Mouse (Mus musculus) midbrain, embryonic 15.5 days (tissue): ENCODE results near the gene Irf7. TPM values are rescaled to one million over a fixed set of nuclear protein-coding genes. Genes with fewer than 3 reads are reported as not detected.

ENCODE experiments used
- ATAC-seq: fragments of 200-750 bp; cut with Nextera tagmentation; replicated peaks from 2 replicates; pipeline ENCODE4 v1.8.0; 2017; ENCODE audit warnings: moderate TSS enrichment
- H3K27ac ChIP-seq: fragments of 300-500 bp; sonication (generic); 2 replicates; pipeline ENCODE4 v1.5.1; 2015; ENCODE audit warnings: mild to moderate bottlenecking, inconsistent platforms
- H3K27me3 ChIP-seq: fragments of 300-500 bp; sonication (generic); replicated peaks from 2 replicates; pipeline ENCODE4 v1.6.1; 2015; ENCODE audit warnings: inconsistent platforms
- H3K36me3 ChIP-seq: fragments of 300-500 bp; sonication (generic); replicated peaks from 2 replicates; pipeline ENCODE4 v1.6.1; 2015; ENCODE audit warnings: inconsistent platforms
- H3K4me1 ChIP-seq: fragments of 300-500 bp; sonication (generic); 2 replicates; pipeline ENCODE4 v1.6.1; 2015; ENCODE audit warnings: inconsistent platforms
- H3K4me2 ChIP-seq: fragments of 300-500 bp; sonication (generic); 2 replicates; pipeline ENCODE4 v1.6.1; 2015; ENCODE audit warnings: inconsistent platforms, mild to moderate bottlenecking, moderate library complexity
- H3K4me3 ChIP-seq: fragments of 300-500 bp; sonication (generic); 2 replicates; pipeline ENCODE4 v1.5.1; 2015; ENCODE audit warnings: mild to moderate bottlenecking, inconsistent platforms
- H3K9ac ChIP-seq: fragments of 300-500 bp; sonication (generic); 2 replicates; pipeline ENCODE4 v1.6.1; 2015; ENCODE audit warnings: mild to moderate bottlenecking, inconsistent platforms
- H3K9me3 ChIP-seq: fragments of 300-500 bp; sonication (generic); 2 replicates; pipeline ENCODE4 v1.6.1; 2016; ENCODE audit warnings: inconsistent platforms
- WGBS: fragments of 180-500 bp; shearing (Covaris S2); methylation state at CpG from one replicate; pipeline ENCODE4 v1.1.7; 2015; ENCODE audit warnings: mixed read lengths; 5-methylcytosine and 5-hydroxymethylcytosine counted together
- polyA plus RNA-seq: library from polyadenylated mRNA; unstranded; fragments of >200 nt; fragmentation: Nextera tagmentation; extraction: Ambion mirVana; gene quantifications from 2 replicates; pipeline ENCODE4 v1.2.1, GENCODE M21; 2015

The Irf7 gene
- polyA plus RNA-seq, result 2.1 and 4.2 TPM in 2 replicates

- peak within 1 kb of the TSS; percentile 15; the same call in 1 of the 2 replicates for H3K9ac ChIP-seq
- peak; percentile 38; the same call in 1 of the 2 replicates for ATAC-seq
- H3K36me3 ChIP-seq, result peaks cover 26% of the 10 kb centered on the region
- peaks cover 5% of the 10 kb centered on the region; the same call in 1 of the 2 replicates for H3K4me1 ChIP-seq
- no peak within 1 kb of the TSS for H3K27ac ChIP-seq
- WGBS, result 13% methylated on average over 25 of the region's 25 CpGs
- no peaks in the 10 kb centered on the region for H3K9me3 ChIP-seq
- H3K4me3 ChIP-seq, result peak within 1 kb of the TSS; percentile 25
- peak within 1 kb of the TSS; percentile 48 for H3K4me2 ChIP-seq
- no peaks in the 10 kb centered on the region for H3K27me3 ChIP-seq
These were observed at the start of gene Irf7 for GRCm38 (mm10) chr7:141265739-141266561. Gene Irf7, minus strand, starts transcription at chr7:141266481.

DNA sequence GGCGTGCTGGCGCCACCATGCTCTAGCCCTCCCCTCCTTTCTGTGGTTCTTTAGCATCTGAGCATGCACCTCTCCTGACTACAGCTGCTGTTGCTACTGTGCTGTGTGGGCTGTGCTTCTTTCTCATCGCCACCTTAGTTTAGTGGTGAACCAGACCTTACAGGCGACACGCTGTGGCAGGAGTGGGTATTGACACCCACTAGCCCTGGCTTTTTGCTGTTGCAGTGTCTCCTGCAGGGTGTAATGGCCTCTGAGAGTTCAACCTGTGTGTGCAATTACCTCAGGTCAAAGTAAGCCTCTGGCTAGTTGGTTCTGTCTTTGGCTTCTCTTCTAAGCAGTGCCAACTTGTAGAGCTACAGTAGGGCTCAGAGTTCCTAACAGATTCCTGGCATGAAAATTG, 49.7 kb upstream of the Irf7 start:
- WGBS, result 88% methylated on average over 5 of the region's 5 CpGs
- no peak overlapping the region for H3K27ac ChIP-seq
- no peak overlapping the region for H3K4me2 ChIP-seq
- no peak overlapping the region for H3K4me3 ChIP-seq
- H3K9me3 ChIP-seq, result no peaks in the 10 kb centered on the region
- no peak for ATAC-seq
- peaks cover 82% of the 10 kb centered on the region for H3K36me3 ChIP-seq
- H3K27me3 ChIP-seq, result no peaks in the 10 kb centered on the region
- H3K4me1 ChIP-seq, result no peaks in the 10 kb centered on the region
- no peak overlapping the region for H3K9ac ChIP-seq

GRCm38 (mm10) chr7:141315076-141315475, 48.8 kb upstream of the Irf7 start:
- no peak overlapping the region for H3K27ac ChIP-seq
- no peak overlapping the region for H3K9ac ChIP-seq
- WGBS, result 89% methylated on average over 8 of the region's 8 CpGs
- no peaks in the 10 kb centered on the region for H3K9me3 ChIP-seq
- H3K4me1 ChIP-seq, result no peaks in the 10 kb centered on the region
- no peaks in the 10 kb centered on the region for H3K27me3 ChIP-seq
- no peak for ATAC-seq
- H3K4me2 ChIP-seq, result no peak overlapping the region
- no peak overlapping the region for H3K4me3 ChIP-seq
- peaks cover 84% of the 10 kb centered on the region for H3K36me3 ChIP-seq

DNA sequence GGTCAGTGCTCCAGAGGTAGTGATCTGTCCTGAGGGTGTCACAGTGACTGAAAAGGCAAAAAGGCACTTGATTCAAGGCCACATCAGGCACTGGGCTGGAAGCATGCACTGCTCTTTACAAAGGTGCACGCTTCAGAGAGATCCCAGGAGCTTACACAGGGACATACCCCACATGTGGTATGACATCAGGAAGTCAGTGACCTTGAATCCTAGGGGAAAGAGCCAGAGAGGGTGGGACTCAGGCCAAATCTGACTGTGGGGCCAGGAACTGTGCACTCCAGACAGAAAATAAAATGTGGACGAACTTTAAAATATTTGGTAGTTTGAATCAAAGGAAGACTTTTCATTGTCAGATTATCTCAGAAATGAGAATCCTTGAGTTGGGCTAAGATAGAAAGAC, 48.1 kb upstream of the Irf7 start:
- no peak for ATAC-seq

DNA sequence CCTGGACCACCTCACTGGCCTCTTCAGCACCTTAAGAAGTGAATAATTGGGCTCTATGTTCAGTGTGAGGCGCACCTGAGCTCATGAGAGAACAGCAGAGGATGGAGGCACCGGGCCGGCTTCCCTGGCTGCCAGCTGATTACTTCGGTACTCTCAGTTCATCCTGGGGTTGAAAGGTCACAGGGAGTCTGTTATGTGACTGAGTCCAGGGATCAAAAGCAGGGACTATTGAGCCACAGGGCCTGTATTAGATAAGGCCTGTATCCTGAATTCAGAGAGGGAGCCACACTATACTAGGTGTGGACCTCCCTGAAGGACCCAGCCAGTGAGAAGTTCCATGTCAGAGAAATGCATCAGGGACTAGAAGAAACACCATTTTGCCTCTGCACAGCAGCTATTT, 38.3 kb upstream of the Irf7 start:
- Histone ChIP-seq H3K27me3 (no peaks in the 10 kb centered on the region), H3K9me3 (no peaks in the 10 kb centered on the region), H3K27ac (no peak overlapping the region), H3K4me1 (no peaks in the 10 kb centered on the region), H3K36me3 (peaks cover 55% of the 10 kb centered on the region), H3K4me2 (no peak overlapping the region), H3K4me3 (no peak overlapping the region), H3K9ac (no peak overlapping the region)
- 92% methylated on average over 4 of the region's 4 CpGs for WGBS
- no peak for ATAC-seq

More for the DNA sequence above, 48.1 kb upstream of the Irf7 start:
- no peak overlapping the region for H3K27ac ChIP-seq
- H3K27me3 ChIP-seq, result no peaks in the 10 kb centered on the region
- H3K4me2 ChIP-seq, result no peak overlapping the region
- 96% methylated on average over 2 of the region's 2 CpGs for WGBS
- H3K4me1 ChIP-seq, result no peaks in the 10 kb centered on the region
- H3K9ac ChIP-seq, result no peak overlapping the region
- no peak overlapping the region for H3K4me3 ChIP-seq
- no peaks in the 10 kb centered on the region for H3K9me3 ChIP-seq
- H3K36me3 ChIP-seq, result peaks cover 86% of the 10 kb centered on the region

- no peak for ATAC-seq
- Histone ChIP-seq H3K4me3 (no peak overlapping the region), H3K27me3 (no peaks in the 10 kb centered on the region), H3K4me2 (no peak overlapping the region), H3K4me1 (no peaks in the 10 kb centered on the region), H3K27ac (no peak overlapping the region), H3K9ac (no peak overlapping the region), H3K9me3 (no peaks in the 10 kb centered on the region), H3K36me3 (peaks cover 48% of the 10 kb centered on the region)
- 81% methylated on average over 1 of the region's 1 CpGs for WGBS
These were observed 36.5 kb upstream of the Irf7 start for GRCm38 (mm10) chr7:141302702-141303268.

- Histone ChIP-seq H3K27me3 (no peaks in the 10 kb centered on the region), H3K4me3 (no peak overlapping the region), H3K4me2 (no peak overlapping the region), H3K27ac (no peak overlapping the region), H3K9ac (no peak overlapping the region), H3K36me3 (peaks cover 39% of the 10 kb centered on the region), H3K4me1 (no peaks in the 10 kb centered on the region), H3K9me3 (no peaks in the 10 kb centered on the region)
- 98% methylated on average over 9 of the region's 9 CpGs for WGBS
- no peak for ATAC-seq
These were observed 35.1 kb upstream of the Irf7 start for GRCm38 (mm10) chr7:141301386-141301785.

DNA sequence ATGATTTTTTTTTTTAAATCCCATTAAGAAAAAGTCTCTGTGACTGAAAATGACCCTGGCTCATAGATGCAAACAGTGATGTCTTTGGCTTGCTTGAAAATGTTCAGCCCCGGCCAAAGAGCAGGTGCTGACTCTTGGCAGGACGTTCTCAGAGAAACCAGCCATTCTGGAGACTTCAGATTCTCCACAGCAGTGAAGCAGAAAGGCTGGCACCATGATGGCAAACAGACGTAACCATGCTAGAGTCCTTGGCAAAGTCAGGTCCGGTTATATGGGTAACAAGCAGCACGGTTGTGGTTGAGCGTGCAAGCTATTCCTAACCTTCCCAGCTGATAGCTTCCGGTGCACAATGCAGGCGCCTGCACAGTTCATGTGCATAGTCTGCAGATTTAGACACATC, 32.9 kb upstream of the Irf7 start:
- Histone ChIP-seq H3K27ac (no peak overlapping the region), H3K4me3 (no peak overlapping the region), H3K9me3 (no peaks in the 10 kb centered on the region), H3K4me2 (no peak overlapping the region), H3K9ac (no peak overlapping the region), H3K36me3 (peaks cover 27% of the 10 kb centered on the region), H3K27me3 (peaks cover 16% of the 10 kb centered on the region), H3K4me1 (peaks cover 3% of the 10 kb centered on the region)
- ATAC-seq, result no peak
- WGBS, result 94% methylated on average over 8 of the region's 8 CpGs

GRCm38 (mm10) chr7:141297926-141298650, 31.8 kb upstream of the Irf7 start:
- ATAC-seq, result no peak
- WGBS, result 83% methylated on average over 3 of the region's 3 CpGs
- no peaks in the 10 kb centered on the region for H3K9me3 ChIP-seq
- H3K27me3 ChIP-seq, result peaks cover 27% of the 10 kb centered on the region
- H3K27ac ChIP-seq, result no peak overlapping the region
- H3K4me3 ChIP-seq, result no peak overlapping the region
- peaks cover 19% of the 10 kb centered on the region; the same call in 1 of the 2 replicates for H3K36me3 ChIP-seq
- H3K9ac ChIP-seq, result no peak overlapping the region
- H3K4me2 ChIP-seq, result no peak overlapping the region
- H3K4me1 ChIP-seq, result peaks cover 13% of the 10 kb centered on the region

DNA sequence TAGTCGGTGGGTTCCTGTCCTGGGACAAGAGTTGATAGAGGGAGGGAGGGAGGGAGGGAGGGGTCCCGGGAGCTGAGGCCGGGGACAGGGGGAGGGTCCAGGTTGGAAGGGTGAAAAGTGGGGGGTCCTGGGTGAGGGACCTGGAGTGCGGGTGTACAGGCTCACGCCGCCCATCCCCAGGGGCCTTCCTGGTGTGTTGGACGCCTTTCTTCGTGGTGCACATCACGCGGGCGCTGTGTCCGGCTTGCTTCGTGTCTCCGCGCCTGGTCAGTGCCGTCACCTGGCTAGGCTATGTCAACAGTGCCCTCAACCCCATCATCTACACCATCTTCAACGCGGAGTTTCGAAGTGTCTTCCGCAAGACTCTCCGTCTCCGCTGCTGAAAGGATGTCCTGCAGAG, 28.2 kb upstream of the Irf7 start:
- Histone ChIP-seq H3K4me2 (peak overlapping the region; percentile 66), H3K27me3 (peaks cover 46% of the 10 kb centered on the region), H3K9ac (no peak overlapping the region), H3K27ac (no peak overlapping the region), H3K4me1 (peaks cover 30% of the 10 kb centered on the region), H3K4me3 (0 out of 2 replicates have a peak overlapping the region, but pooled peaks have one; percentile 35), H3K9me3 (no peaks in the 10 kb centered on the region), H3K36me3 (peaks cover 6% of the 10 kb centered on the region; the same call in 1 of the 2 replicates)
- WGBS, result 8% methylated on average over 22 of the region's 22 CpGs
- ATAC-seq, result no peak

DNA sequence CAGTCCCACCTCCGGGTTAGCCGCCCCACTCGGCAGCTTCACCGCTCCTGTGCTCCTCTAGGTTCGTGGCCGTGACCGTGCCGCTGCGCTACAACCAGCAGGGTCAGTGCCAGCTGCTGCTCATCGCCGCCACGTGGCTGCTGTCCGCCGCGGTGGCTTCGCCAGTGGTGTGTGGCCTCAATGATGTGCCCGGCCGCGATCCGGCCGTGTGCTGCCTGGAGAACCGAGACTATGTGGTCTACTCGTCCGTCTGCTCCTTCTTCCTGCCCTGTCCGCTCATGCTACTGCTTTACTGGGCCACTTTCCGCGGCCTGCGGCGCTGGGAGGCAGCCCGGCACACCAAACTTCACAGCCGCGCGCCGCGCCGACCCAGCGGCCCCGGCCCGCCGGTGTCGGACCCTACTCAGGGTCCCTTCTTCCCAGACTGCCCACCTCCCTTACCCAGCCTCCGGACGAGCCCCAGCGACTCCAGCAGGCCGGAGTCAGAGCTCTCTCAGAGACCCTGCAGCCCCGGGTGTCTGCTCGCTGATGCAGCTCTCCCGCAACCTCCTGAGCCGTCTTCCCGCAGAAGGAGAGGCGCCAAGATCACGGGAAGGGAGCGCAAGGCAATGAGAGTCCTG, 27.7 kb upstream of the Irf7 start:
- Histone ChIP-seq H3K9ac (peak overlapping the region; percentile 27; the same call in 1 of the 2 replicates), H3K4me3 (peak overlapping the region; percentile 35)
- 1% methylated on average over 53 of the region's 53 CpGs for WGBS

More for the DNA sequence above, 27.7 kb upstream of the Irf7 start:
- Histone ChIP-seq H3K27ac (no peak overlapping the region), H3K4me1 (peaks cover 30% of the 10 kb centered on the region), H3K36me3 (0 out of 2 replicates have a peak, but pooled peaks cover 3% of the 10 kb centered on the region), H3K9me3 (no peaks in the 10 kb centered on the region), H3K27me3 (peaks cover 46% of the 10 kb centered on the region), H3K4me2 (peak overlapping the region; percentile 66)
- no peak for ATAC-seq
